In genomic region chr4:80864511-80864922, GRCm38 (mm10) we compare ENCODE assay signal across 8 mouse cellular contexts. TPM values are rescaled to one million over a fixed set of nuclear protein-coding genes. Genes with fewer than 3 reads are reported as not detected.
DNase-seq lines count a peak whose midpoint lies in the region; ATAC-seq lines count a peak whose summit lies in the region.

No protein-coding gene starts in this region.

- no peaks in the 10 kb centered on the region for H3K36me3 ChIP-seq in kidney, embryonic 16.5 days (ENCODE audit: insufficient read depth, low read length)
- H3K36me3 ChIP-seq in neural tube, embryonic 13.5 days: no peaks in the 10 kb centered on the region

- H3K27me3 ChIP-seq in kidney, embryonic 16.5 days (ENCODE audit: insufficient read depth, low read length): no peaks in the 10 kb centered on the region
- no peaks in the 10 kb centered on the region for H3K27me3 ChIP-seq in neural tube, embryonic 13.5 days

- 4% methylated on average over 17 of the region's 17 CpGs for WGBS in kidney, embryonic 16.5 days
- under 1% methylated on average over 17 of the region's 17 CpGs for WGBS in neural tube, embryonic 13.5 days

- peak overlapping the region; percentile 74 for H3K4me2 ChIP-seq in kidney, embryonic 16.5 days (replicated peaks; ENCODE audit: low read depth, low read length)
- H3K4me2 ChIP-seq in neural tube, embryonic 13.5 days: peak overlapping the region; percentile 68

- peak overlapping the region; percentile 47 for H3K4me3 ChIP-seq in kidney, embryonic 16.5 days (ENCODE audit: low read length)
- H3K4me3 ChIP-seq in neural tube, embryonic 13.5 days: peak overlapping the region; percentile 35

- ATAC-seq in kidney, embryonic 16.5 days (ENCODE audit: low FRiP score, low TSS enrichment): peak; percentile 75
- peak; percentile 85 for ATAC-seq in neural tube, embryonic 13.5 days (ENCODE audit: low read depth)

- H3K9me3 ChIP-seq in kidney, embryonic 16.5 days (ENCODE audit: low read length): no peaks in the 10 kb centered on the region
- H3K9me3 ChIP-seq in neural tube, embryonic 13.5 days: no peaks in the 10 kb centered on the region

- peak overlapping the region; percentile 59 for H3K9ac ChIP-seq in kidney, embryonic 16.5 days (replicated peaks; ENCODE audit: low read length)
- H3K9ac ChIP-seq in neural tube, embryonic 13.5 days: peak overlapping the region; percentile 58

- DNase-seq in adrenal gland, adult (ENCODE audit: inconsistent age in 2 of 2, low spot score in 1 of 2): peak; percentile 10 to 63
- no peak for DNase-seq in adrenal gland, adult 8-10 months
- peak; percentile 2 for DNase-seq in c-Kit-positive CD71-positive TER-119-positive erythroid progenitor cells, embryonic 14.5 days (ENCODE audit: low spot score)
- peak; percentile 36 to 79 for DNase-seq in frontal cortex, adult 2 months (ENCODE audit: extremely low spot score in 1 of 2, low spot score in 1 of 2)
- peak; percentile 12 for DNase-seq in liver
- DNase-seq in spleen, postnatal 4 days (ENCODE audit: low spot score in 2 of 2): no peak

- peaks cover 6% of the 10 kb centered on the region for H3K4me1 ChIP-seq in kidney, embryonic 16.5 days (ENCODE audit: insufficient read depth, low read length)
- H3K4me1 ChIP-seq in neural tube, embryonic 13.5 days (replicated peaks): peaks cover 10% of the 10 kb centered on the region

- no peak overlapping the region for H3K27ac ChIP-seq in kidney, embryonic 16.5 days (ENCODE audit: low read length)
- 0 out of 2 replicates have a peak overlapping the region, but pooled peaks have one; percentile 28 for H3K27ac ChIP-seq in neural tube, embryonic 13.5 days (replicated peaks)

RNA-seq across cellular contexts. Expression of gene Tyrp1, which starts 30.6 kb away (rescaled TPM):
- total RNA-seq in adrenal gland, adult 8-10 months (2022): not detected
- polyA plus RNA-seq in frontal cortex, adult 2 months (2012; rRNA removed): 2.3 and 2.8 TPM in 2 replicates
- not detected in 2 replicates for polyA plus RNA-seq in kidney, embryonic 16.5 days (2015; fragmentation: Nextera tagmentation; extraction: Ambion mirVana)
- polyA plus RNA-seq in neural tube, embryonic 13.5 days (2015; fragmentation: Nextera tagmentation; extraction: Ambion mirVana): 0.24 TPM in 1 of 2 replicates, not detected in the other

RNA-seq across cellular contexts. Expression of gene Lurap1l, which starts 45.9 kb away (rescaled TPM):
- 10 to 100 TPM in 1 of 4 experiments, 1 to 10 TPM in 3; 5.4 to 11.2 (median 8.8) TPM for total RNA-seq in adrenal gland, adult 8-10 months (2022)
- 8.8 and 9.5 TPM in 2 replicates for polyA plus RNA-seq in frontal cortex, adult 2 months (2012; rRNA removed)
- polyA plus RNA-seq in kidney, embryonic 16.5 days (2015; fragmentation: Nextera tagmentation; extraction: Ambion mirVana): 13.1 and 15.5 TPM in 2 replicates
- 8.2 and 10.3 TPM in 2 replicates for polyA plus RNA-seq in neural tube, embryonic 13.5 days (2015; fragmentation: Nextera tagmentation; extraction: Ambion mirVana)

Comparison
In these comparisons a context has a peak if more than half of its experiments do, and no peak if none do; other contexts are left out.
1. DNase-seq: peak in adrenal gland, adult (2 of 2), c-Kit-positive CD71-positive TER-119-positive erythroid progenitor cells, embryonic 14.5 days (single experiment), frontal cortex, adult 2 months (2 of 2) and liver (single experiment); none in adrenal gland, adult 8-10 months (single experiment) and spleen, postnatal 4 days (0 of 2).